Mouse (Mus musculus) lung, adult 2 months (tissue): Measurements from ENCODE around the gene Tbx19. TPM values are rescaled to one million over a fixed set of nuclear protein-coding genes. Genes with fewer than 3 reads are reported as not detected.

Experiments used
- DNase-seq: peaks from one replicate; pipeline ENCODE4 v3.0.0; 2022
- H3K4me1 ChIP-seq: fragments of 200-500 bp; 2 replicates; pipeline ENCODE4 v1.6.1; 2011; ENCODE audit warnings: low read length; ENCODE audit not compliant: control insufficient read depth, insufficient read depth
- H3K4me3 ChIP-seq: fragments of 200-500 bp; replicated peaks from 2 replicates; pipeline ENCODE3; 2011; ENCODE audit warnings: low read depth, mild to moderate bottlenecking, control low read depth, low read length; ENCODE audit errors: extremely low read depth
- CTCF ChIP-seq: fragments of 200-500 bp; IDR thresholded peaks from 2 replicates; pipeline ENCODE4 v1.5.1; 2011; ENCODE audit warnings: mild to moderate bottlenecking, low read length, control low read depth; ENCODE audit not compliant: insufficient read depth
- POLR2A ChIP-seq: fragments of 200-500 bp; IDR thresholded peaks from 2 replicates; pipeline ENCODE4 v1.6.1; 2011; ENCODE audit warnings: low read depth, mild to moderate bottlenecking, control low read depth, low read length, borderline replicate concordance; ENCODE audit errors: extremely low read depth
- WGBS: fragments of 180-500 bp; shearing (Covaris S2); methylation state at CpG from one replicate; pipeline ENCODE4 v1.1.7; 2018; 5-methylcytosine and 5-hydroxymethylcytosine counted together
- polyA plus RNA-seq: library from polyadenylated mRNA; depleted of rRNA; stranded (reverse); fragments of >200 nt; gene quantifications from 2 replicates; pipeline ENCODE4 v1.2.3, GENCODE M21; 2012; rRNA removed

Tbx19 gene
- polyA plus RNA-seq, 1 experiment = 0.34 TPM

- no peaks in the 10 kb centered on the region for H3K4me1 ChIP-seq
- TF ChIP-seq CTCF (no peak), POLR2A (no peak)
- 75% methylated on average over 2 of the region's 2 CpGs for WGBS
- no peak for DNase-seq
- no peak overlapping the region for H3K4me3 ChIP-seq
Observed at GRCm38 (mm10) chr1:165106011-165106385, 54.6 kb downstream of the Tbx19 start.

GRCm38 (mm10) chr1:165105270-165106010 is 55.1 kb downstream of the Tbx19 start:
- no peak for DNase-seq
- WGBS = 72% methylated on average over 9 of the region's 9 CpGs
- Histone ChIP-seq H3K4me3 (no peak overlapping the region), H3K4me1 (no peaks in the 10 kb centered on the region)
- TF ChIP-seq POLR2A (no peak), CTCF (no peak)

DNA sequence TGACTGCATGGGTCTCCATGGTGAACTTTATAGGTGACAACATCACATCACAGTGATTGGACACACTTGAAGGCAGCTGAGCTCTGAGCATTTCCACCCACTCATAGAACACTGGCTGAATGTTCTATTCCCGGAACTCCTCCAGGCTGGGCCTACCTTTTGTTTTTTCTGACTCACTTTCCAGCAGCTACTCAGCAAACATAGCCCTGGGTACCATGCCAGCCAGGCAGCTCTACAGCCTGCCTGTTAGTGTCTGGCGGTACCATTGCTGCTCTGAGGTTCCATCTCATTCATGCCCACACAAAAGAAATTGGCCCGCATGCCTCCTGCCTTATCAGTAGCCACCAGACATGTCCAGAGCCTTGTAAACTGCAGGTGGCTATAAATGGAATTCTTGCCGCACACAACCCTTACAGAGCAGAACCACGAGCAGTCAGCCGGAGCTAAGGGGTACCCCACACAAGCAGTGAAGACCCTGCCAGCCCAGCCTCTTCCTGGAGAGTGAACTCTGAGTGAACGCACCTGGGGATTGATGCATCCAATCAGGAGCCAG is 55.8 kb downstream of the Tbx19 start:
- 50% methylated on average over 7 of the region's 7 CpGs for WGBS
- TF ChIP-seq POLR2A (no peak), CTCF (no peak)
- no peak for DNase-seq
- Histone ChIP-seq H3K4me1 (no peaks in the 10 kb centered on the region), H3K4me3 (no peak overlapping the region)

DNA sequence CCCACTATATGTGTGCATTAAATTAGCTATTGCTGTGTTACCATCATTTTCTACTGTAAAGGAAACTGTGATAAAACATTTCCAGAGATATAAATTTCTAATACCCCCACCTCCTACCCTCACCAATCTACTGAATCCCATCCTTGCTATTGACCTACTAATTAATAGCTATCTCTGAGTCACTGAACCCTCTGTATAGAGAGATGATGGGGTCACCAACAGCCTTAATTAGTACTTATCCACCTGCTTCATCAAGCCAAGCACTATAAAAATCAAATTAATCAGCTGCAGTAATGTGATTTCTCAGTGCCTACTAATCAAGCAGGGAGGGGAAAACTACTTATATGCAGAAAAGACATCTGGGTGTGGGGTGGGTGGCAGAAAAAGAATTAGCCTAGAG is 61.0 kb downstream of the Tbx19 start:
- no peak overlapping the region for H3K4me3 ChIP-seq
- no peaks in the 10 kb centered on the region for H3K4me1 ChIP-seq
- TF ChIP-seq POLR2A (no peak), CTCF (no peak)
- DNase-seq = no peak

- WGBS = 47% methylated on average over 7 of the region's 7 CpGs
- no peak for DNase-seq
- Histone ChIP-seq H3K4me3 (no peak overlapping the region), H3K4me1 (no peaks in the 10 kb centered on the region)
- TF ChIP-seq POLR2A (no peak), CTCF (no peak)
Observed at GRCm38 (mm10) chr1:165094871-165095270, 65.7 kb downstream of the Tbx19 start.

GRCm38 (mm10) chr1:165091721-165092120 is 68.9 kb downstream of the Tbx19 start:
- no peak overlapping the region for H3K4me3 ChIP-seq
- DNase-seq = no peak
- WGBS = 12% methylated on average over 15 of the region's 15 CpGs
- no peaks in the 10 kb centered on the region for H3K4me1 ChIP-seq
- TF ChIP-seq POLR2A = no peak
- no peak for TF ChIP-seq CTCF

DNA sequence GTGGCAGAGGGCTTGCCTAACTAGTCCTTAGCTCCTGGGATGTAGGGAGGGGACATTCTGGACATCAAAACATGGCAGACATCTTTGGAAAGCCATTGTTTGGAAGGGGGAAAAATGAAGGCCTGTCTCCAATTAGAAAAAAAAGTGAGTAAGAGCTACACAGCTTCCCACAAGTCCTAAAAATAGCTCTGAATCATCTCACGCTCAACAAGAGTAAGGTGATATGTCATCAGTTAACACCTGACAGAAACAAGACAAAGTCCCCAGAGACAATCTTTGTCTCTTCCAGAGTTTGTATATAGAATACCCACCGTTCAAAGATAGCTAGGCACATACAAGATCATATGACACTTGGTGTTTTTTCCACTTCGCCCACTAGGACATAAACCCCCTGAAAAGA is 71.0 kb downstream of the Tbx19 start:
- DNase-seq = no peak
- 53% methylated on average over 3 of the region's 3 CpGs for WGBS
- no peak for TF ChIP-seq POLR2A
- TF ChIP-seq CTCF = no peak
- H3K4me3 ChIP-seq = no peak overlapping the region
- no peaks in the 10 kb centered on the region for H3K4me1 ChIP-seq

Other genes with a start within 250 kb of the Tbx19 start
- gene Xcl1, start 225.2 kb downstream of the Tbx19 start, polyA plus RNA-seq = 0.38 and 0.59 TPM in 2 replicates
- gene Sft2d2, start 33.7 kb upstream of the Tbx19 start, polyA plus RNA-seq = 53.9 and 71.5 TPM in 2 replicates
- 16.3 and 21.2 TPM in 2 replicates for gene Tiprl, start 76.2 kb upstream of the Tbx19 start, polyA plus RNA-seq
- 2.8 and 3.0 TPM in 2 replicates for gene Gpr161, start 135.0 kb upstream of the Tbx19 start, polyA plus RNA-seq